Mouse (Mus musculus) liver, adult 2 months (tissue): ENCODE data around the gene Asah2. TPM values are rescaled to one million over a fixed set of nuclear protein-coding genes. Genes with fewer than 3 reads are reported as not detected.
"Not testable (repeated sequence)": the region's sequence is repeated elsewhere in the genome, so short reads cannot be mapped to it uniquely, and the experiment has no call there.

Experiments used
- DNase-seq: peaks from one replicate; pipeline ENCODE4 v3.0.0-alpha.2; 2011; ENCODE audit warnings: low read depth, low spot score; ENCODE audit errors: extremely low read depth
- H3K27ac ChIP-seq: fragments of 200-500 bp; replicated peaks from 2 replicates; pipeline ENCODE4 v1.5.1; 2012; ENCODE audit warnings: low read depth, mild to moderate bottlenecking, control low read depth, inconsistent platforms, low read length; ENCODE audit not compliant: insufficient read depth
- H3K27me3 ChIP-seq: fragments of 200-500 bp; 2 replicates; pipeline ENCODE4 v1.6.1; 2012; ENCODE audit warnings: mild to moderate bottlenecking, moderate library complexity, low read length, inconsistent platforms; ENCODE audit not compliant: control insufficient read depth, insufficient read depth
- H3K36me3 ChIP-seq: fragments of 200-500 bp; 2 replicates; pipeline ENCODE4 v1.6.1; 2012; ENCODE audit warnings: low read length, inconsistent platforms; ENCODE audit not compliant: control insufficient read depth, insufficient read depth
- H3K4me1 ChIP-seq: fragments of 200-500 bp; 2 replicates; pipeline ENCODE4 v1.6.1; 2011; ENCODE audit warnings: low read length; ENCODE audit not compliant: control insufficient read depth, insufficient read depth
- H3K4me3 ChIP-seq: fragments of 200-500 bp; 2 replicates; pipeline ENCODE4 v1.5.1; 2011; ENCODE audit warnings: low read depth, mild to moderate bottlenecking, control low read depth, low read length, moderate library complexity; ENCODE audit not compliant: insufficient read depth
- H3K79me2 ChIP-seq: fragments of 200-500 bp; 2 replicates; pipeline ENCODE4 v1.6.1; 2012; ENCODE audit warnings: inconsistent platforms, mild to moderate bottlenecking, low read length, moderate library complexity; ENCODE audit not compliant: control insufficient read depth, insufficient read depth
- H3K9ac ChIP-seq: fragments of 200-500 bp; 2 replicates; pipeline ENCODE4 v1.6.1; 2012; ENCODE audit warnings: low read depth, mild to moderate bottlenecking, control low read depth, inconsistent platforms, low read length
- CTCF ChIP-seq: fragments of 200-500 bp; IDR thresholded peaks from 2 replicates; pipeline ENCODE4 v1.5.1; 2011; ENCODE audit warnings: low read depth, low read length, control low read depth
- POLR2A ChIP-seq: fragments of 200-500 bp; IDR thresholded peaks from 2 replicates; pipeline ENCODE4 v1.6.1; 2011; ENCODE audit warnings: low read length, control low read depth; ENCODE audit not compliant: insufficient read depth; ENCODE audit errors: extremely low read depth
- WGBS: fragments of 180-500 bp; shearing (Covaris S2); methylation state at CpG from one replicate; pipeline ENCODE4 v1.1.7; 2018; 5-methylcytosine and 5-hydroxymethylcytosine counted together
- polyA plus RNA-seq: library from polyadenylated mRNA; depleted of rRNA; stranded (reverse); fragments of >200 nt; gene quantifications from 2 replicates; pipeline ENCODE4 v1.2.3, GENCODE M21; 2012
- total RNA-seq: library from RNA; depleted of rRNA; stranded (reverse); fragments of >200 nt; gene quantifications from 2 replicates; pipeline ENCODE4 v1.2.3, GENCODE M21; 2014

Gene Asah2
- total and polyA plus RNA-seq, 2 experiments: 7.8 to 16.6 TPM

DNA sequence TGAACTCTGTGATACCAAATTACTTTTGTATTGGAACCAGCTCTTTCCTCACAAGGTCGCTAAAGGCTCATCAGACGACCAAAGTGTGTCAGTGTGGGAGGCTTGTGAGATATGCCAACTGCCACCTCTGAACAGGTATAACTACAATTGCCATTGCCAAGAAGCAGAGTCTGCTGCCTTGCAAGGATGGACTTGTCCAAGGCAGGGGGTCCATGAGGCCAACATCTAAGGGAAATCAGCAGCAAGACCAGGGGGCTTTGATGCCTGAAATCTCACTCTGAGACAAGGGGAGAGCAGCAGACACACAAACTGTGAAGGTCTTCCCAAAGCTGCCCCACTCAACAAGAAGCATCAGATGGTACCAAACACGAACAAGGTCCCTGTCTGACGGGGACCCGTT, 29.9 kb upstream of the Asah2 start:
- H3K36me3 ChIP-seq: 0 out of 2 replicates have a peak, but pooled peaks cover 2% of the 10 kb centered on the region
- peaks cover 7% of the 10 kb centered on the region; the same call in 1 of the 2 replicates for H3K4me1 ChIP-seq
- TF ChIP-seq POLR2A (no peak), CTCF (no peak)
- DNase-seq: no peak
- H3K27me3 ChIP-seq: no peaks in the 10 kb centered on the region
- H3K79me2 ChIP-seq: no peaks in the 10 kb centered on the region
- no peak overlapping the region for H3K9ac ChIP-seq
- 86% methylated on average over 5 of the region's 5 CpGs for WGBS
- H3K4me3 ChIP-seq: no peak overlapping the region
- H3K27ac ChIP-seq: 0 out of 2 replicates have a peak overlapping the region, but pooled peaks have one; percentile 4

DNA sequence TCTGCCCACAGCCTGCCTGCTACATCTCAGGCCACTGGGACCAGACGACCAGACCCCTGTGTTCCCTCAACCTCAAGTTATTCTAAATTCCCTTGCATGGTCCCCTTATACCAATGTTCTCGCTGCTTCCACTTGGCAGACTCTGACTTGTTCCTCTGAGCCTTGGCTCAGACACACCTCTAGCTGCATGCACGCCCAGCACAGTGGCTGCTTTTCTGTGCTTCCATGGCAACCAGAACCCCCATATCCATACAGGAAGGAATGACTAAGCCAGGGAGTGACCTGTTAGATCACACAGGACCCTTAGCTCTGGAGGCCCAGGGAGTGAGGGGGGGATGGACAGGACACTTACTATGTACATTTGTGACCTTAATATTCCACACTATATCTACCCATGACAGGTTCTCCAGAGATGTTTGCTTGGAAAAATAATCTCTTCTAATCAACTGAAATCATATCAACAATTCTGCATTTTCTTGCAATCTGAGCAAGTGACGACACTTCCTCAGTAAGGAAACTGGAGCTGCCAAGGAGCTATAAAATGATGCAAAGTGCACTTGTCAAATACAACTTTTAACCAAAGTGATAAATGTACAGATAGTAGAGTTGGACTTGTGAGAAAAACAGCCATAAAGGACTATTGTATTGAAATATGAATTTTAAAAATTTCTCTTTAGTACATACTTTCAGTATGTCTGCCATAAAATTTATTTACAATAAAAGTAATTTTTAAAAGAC, 29.0 kb upstream of the Asah2 start:
- Histone ChIP-seq H3K4me1 (peaks cover 7% of the 10 kb centered on the region; the same call in 1 of the 2 replicates), H3K4me3 (no peak overlapping the region), H3K79me2 (no peaks in the 10 kb centered on the region), H3K27me3 (no peaks in the 10 kb centered on the region), H3K27ac (no peak overlapping the region), H3K36me3 (0 out of 2 replicates have a peak, but pooled peaks cover 2% of the 10 kb centered on the region), H3K9ac (no peak overlapping the region)
- no peak for DNase-seq
- 76% methylated on average over 4 of the region's 4 CpGs for WGBS
- no peak for TF ChIP-seq POLR2A
- TF ChIP-seq CTCF: no peak

DNA sequence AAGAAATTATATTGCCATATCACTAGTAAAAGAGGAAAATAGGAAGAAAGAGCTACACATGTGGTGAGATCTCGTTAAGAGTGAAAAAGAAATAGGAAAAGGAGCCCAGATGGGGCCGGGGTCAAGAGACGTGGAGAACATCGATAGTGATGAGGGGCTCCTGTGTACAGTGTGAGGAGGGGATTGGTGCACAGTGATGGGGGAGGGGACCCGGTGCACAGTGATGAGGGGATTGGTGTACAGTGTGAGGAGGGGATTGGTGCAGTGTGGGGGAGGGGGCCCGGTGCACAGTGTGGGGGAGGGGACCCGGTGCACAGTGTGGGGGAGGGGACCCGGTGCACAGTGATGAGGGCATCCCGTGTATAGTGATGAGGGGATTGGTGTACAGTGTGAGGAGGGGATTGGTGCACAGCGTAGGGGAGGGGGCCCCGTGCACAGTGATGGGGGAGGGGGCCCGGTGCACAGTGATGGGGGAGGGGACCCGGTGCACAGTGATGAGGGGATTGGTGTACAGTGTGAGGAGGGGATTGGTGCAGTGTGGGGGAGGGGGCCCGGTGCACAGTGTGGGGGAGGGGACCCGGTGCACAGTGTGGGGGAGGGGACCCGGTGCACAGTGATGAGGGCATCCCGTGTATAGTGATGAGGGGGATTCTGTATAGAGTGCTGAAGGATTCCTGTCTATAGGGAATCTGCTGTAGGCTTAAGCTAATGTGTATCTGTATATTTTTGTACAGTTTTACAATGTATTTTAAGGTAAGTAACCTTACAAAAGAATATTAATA, 23.9 kb upstream of the Asah2 start:
- not testable (repeated sequence) for DNase-seq, H3K36me3 ChIP-seq, H3K27me3 ChIP-seq, H3K4me1 ChIP-seq, H3K9ac ChIP-seq, H3K79me2 ChIP-seq, H3K4me3 ChIP-seq, H3K27ac ChIP-seq
- WGBS: 90% methylated on average over 16 of the region's 17 CpGs

DNA sequence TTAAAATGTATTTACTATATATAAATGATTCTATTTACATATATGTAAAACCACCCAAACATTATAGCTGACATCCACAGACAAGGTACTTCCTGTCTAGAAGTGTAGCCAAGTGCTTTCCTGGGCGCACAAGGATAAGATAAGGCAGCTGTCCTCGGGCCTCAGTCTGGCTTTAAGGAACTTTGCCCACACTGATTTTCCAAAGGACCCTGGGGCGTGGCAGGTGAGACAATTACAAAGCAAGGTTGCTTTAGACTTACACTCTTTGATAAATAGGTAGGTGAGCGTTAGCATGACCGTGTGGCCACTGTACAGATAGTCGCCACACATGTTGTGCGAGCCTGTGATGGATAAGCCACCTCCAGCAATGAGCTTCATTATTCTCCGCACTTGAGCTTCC, 21.3 kb upstream of the Asah2 start:
- H3K27me3 ChIP-seq: no peaks in the 10 kb centered on the region
- no peaks in the 10 kb centered on the region for H3K79me2 ChIP-seq
- no peak overlapping the region for H3K27ac ChIP-seq
- no peak overlapping the region for H3K4me3 ChIP-seq
- DNase-seq: no peak
- TF ChIP-seq POLR2A (no peak), CTCF (no peak)
- 92% methylated on average over 8 of the region's 8 CpGs for WGBS
- 0 out of 2 replicates have a peak, but pooled peaks cover 2% of the 10 kb centered on the region for H3K4me1 ChIP-seq
- peaks cover 12% of the 10 kb centered on the region for H3K36me3 ChIP-seq
- no peak overlapping the region for H3K9ac ChIP-seq

DNA sequence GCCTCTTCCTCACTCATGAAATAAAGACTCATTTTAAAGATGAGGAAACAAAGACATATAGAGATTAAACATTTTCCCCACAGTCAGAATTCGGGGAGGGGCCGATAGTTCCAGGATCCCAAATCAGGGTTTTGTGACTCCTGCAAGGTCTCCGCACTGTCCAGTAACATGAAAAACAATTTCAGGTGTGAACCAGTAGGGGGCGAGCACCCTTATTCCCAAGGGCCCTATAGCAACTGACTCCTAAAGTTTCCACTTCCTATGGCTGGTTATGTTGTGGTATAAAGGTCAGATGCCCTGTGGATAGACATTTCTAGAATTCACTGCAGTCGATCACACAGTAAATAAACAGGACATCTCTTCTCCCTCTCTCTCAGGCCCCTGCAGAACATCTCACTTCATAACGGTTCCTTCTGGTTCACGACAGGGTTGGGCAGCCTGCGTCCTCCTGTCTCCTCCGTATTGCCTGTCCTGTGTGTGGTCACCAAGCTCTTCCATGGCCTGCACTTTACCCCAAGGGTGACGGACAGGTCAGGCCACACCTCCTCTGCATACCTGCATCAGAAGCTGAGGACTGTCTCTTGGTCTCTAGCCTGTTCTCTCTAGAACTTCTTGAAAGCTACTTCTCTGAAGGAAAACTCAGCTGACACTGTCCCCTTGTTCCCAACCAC, 19.3 kb upstream of the Asah2 start:
- 0 out of 2 replicates have a peak, but pooled peaks cover 2% of the 10 kb centered on the region for H3K4me1 ChIP-seq
- H3K27me3 ChIP-seq: no peaks in the 10 kb centered on the region
- 67% methylated on average over 10 of the region's 10 CpGs for WGBS
- peak; percentile 16 for DNase-seq
- no peaks in the 10 kb centered on the region for H3K79me2 ChIP-seq
- H3K9ac ChIP-seq: no peak overlapping the region
- no peak overlapping the region for H3K4me3 ChIP-seq
- TF ChIP-seq CTCF (peak; percentile 32; the same call in 1 of the 2 replicates), POLR2A (no peak)
- H3K27ac ChIP-seq: no peak overlapping the region
- H3K36me3 ChIP-seq: peaks cover 19% of the 10 kb centered on the region
